Mouse (Mus musculus) liver, embryonic 14.5 days (tissue): ENCODE data around the gene Kif26b.
A peak's percentile ranks its signal among the peaks of the same experiment; 100 is the strongest.

ENCODE experiments used
- CTCF ChIP-seq: IDR thresholded peaks from 2 replicates; pipeline ENCODE4 v1.5.1; 2016; ENCODE audit warnings: antibody characterized with exemption, low read depth, control low read depth
- EP300 ChIP-seq: IDR thresholded peaks from 2 replicates; pipeline ENCODE4 v1.6.1; 2016; ENCODE audit warnings: antibody characterized with exemption, low read depth

GRCm38 (mm10) chr1:178630042-178630441 lies 101.1 kb downstream of the Kif26b start:
- no peak for TF ChIP-seq CTCF
- peak; percentile 85 for TF ChIP-seq EP300
